Mouse (Mus musculus) CD4-positive, CD25-positive, alpha-beta regulatory T cell, adult 4 months (primary cell): ENCODE measurements around the gene Tmem156. TPM values are rescaled to one million over a fixed set of nuclear protein-coding genes. Genes with fewer than 3 reads are reported as not detected.
"Not testable (repeated sequence)": the region's sequence is repeated elsewhere in the genome, so short reads cannot be mapped to it uniquely, and the experiment has no call there.

Experiments used
- ATAC-seq: one replicate; pipeline ENCODE4 v1.8.0; 2017
- polyA plus RNA-seq, 2 experiments: library from polyadenylated mRNA; unstranded; fragments of 100-300 nt; shearing (Covaris generic); gene quantifications; one replicate each; pipeline ENCODE4 v1.2.1; 2017

Tmem156 gene
- 10 to 100 TPM; 21.5 to 26.1 TPM for polyA plus RNA-seq

DNA sequence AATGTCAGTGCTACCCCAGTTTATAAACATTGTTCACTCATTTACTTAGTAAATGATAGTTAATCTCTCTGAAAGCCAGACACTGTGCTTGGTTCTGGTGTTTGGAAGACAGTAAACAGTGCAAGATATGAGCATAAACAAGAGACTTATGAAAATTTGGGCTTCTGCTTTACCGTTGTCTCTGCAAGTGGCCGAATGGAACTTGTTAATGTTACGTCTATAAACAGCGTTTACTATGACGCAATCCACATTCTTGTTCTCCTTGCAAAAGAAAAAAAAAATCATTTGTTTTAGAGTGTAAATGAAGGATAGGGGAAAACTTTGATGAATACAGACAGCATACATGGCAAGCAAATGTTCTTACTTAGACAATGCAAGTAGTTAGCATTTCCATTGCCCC, at the start of gene Tmem156:
Gene Tmem156, minus strand, starts transcription at position 212 of the 400 bp plus-strand sequence.
- no peak for ATAC-seq

DNA sequence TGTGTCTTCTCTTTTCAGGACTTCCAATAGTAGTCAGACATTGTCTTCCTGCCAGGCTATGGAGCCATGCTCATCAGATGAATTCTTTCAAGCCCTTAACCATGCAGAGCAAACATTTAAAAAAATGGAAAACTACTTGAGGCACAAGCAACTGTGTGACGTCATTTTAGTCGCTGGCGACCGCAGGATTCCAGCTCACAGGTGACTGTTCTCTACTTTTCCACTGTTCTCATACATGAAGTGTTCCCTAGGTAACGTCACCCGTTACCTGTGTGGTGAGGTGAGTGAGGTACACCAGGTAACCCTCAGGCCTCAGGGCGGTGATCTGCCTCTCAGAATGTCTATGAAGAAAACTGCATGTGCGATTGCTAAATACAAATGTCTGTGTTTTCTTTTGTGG, 49.3 kb upstream of the Tmem156 start:
- ATAC-seq: no peak

DNA sequence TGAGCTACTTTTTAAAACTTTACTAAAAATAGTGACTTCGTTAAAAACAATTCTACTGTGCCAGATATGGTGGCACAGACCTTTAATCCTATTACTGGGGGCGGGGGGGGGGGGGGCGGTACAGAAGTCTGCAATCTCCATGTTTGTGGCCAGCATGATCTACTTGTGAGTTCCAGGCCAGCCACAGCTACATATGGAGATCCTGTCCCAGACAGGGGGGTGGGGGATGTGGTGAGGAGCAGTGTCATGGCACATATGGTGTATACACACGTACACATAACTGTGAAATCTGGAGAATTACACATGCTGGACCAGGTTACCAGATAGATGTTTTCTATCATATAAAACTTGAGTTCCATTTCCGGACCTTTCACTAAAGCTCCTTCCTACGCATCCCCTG, 45.1 kb upstream of the Tmem156 start:
- ATAC-seq: no peak

DNA sequence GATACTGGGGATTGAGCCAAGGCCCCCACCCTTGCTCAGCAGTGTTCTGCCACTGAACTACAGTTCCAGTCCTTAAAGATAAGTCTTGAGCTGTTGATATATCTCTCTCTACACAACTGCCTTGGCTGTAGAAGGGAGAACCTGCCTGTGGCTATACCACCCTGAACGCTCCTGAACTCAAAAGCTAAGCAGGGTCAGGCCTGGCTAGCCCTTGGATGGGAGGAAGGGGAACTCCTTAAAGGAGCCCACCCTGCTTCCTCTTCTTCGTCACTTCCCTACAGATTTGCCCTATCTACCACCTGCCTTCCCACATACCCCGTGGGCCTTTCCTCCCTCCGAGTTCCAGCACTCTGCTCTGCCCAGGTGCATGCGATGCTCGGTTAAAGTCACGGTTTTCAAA, 44.2 kb upstream of the Tmem156 start:
- no peak for ATAC-seq

DNA sequence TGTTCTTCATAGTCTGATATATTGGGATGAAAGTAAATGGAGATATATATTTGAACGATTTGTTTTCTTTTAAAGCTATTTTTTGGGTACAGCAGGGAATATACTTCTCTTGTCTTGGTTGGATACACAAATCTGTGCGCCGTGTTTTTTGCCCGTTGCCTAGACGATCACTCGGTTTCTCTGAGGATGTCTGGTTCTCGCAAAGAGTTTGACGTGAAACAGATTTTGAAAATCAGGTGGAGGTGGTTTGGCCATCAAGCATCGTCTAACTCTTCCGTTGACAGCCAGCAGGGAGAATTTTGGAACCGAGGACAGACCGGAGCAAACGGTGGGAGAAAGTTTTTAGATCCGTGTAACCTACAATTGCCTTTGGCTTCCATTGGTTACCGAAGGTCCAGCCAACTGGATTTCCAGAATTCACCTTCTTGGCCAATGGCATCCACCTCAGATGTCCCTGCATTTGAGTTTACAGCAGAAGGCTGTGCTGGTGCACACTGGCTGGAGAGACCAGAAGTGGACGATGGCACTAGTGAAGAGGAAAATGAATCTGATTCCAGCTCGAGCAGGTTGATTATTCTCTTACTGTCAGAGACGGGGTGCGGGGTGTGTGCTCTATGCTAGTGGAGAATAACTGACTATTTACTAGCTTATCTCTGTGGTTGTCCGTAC, 39.4 kb upstream of the Tmem156 start:
- ATAC-seq: no peak

DNA sequence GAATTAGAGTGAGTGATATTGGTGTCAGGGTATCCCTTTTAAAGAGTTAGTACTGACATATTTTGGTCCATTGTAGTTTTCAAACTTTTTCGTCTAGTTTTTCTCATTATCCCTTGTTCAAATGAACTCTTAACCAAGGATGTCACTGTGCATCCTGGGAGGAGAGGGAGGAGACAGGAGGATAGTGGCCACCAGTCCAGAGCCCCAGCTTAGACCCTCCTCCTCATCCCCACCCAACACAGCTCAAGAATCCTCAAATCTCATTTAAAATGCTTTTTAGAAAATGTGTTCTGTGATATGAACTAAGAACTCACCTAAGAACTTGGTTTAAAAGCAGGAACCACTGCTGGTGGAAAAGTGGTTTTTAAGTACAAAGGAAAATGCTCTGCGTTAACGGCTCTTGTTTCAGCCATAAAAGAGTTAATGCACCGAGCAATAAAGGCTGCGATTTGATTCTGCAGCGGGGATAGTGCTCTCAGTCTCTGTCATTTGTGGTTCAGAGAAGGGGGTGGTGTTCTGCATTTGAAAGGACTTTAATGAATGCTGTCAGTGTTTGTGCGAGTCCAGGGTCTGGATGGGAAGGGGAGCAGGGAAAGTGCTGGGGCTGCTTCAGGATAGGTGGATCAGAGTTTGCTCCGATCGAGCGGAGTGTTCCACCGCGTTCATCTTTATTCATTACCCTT, 38.7 kb upstream of the Tmem156 start:
- ATAC-seq: no peak

DNA sequence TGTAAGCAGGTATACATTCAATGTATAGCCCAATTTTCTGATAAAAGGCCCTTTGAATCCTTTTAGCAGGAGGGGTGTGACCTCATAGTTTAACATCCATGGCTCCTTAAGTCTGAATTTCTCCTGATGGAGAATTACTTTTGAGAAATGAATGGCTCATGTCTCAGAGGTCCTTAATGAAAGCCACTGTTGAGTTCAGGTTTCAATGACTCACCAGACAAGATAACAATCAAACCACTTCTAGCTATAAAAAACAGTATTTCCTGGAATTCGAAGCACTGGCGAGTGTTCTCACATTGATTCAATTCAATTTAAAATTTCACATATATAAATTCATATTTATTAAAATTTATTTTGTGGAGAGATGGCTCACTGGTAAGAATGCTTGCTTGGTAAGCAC, 36.5 kb upstream of the Tmem156 start:
- ATAC-seq: no peak

DNA sequence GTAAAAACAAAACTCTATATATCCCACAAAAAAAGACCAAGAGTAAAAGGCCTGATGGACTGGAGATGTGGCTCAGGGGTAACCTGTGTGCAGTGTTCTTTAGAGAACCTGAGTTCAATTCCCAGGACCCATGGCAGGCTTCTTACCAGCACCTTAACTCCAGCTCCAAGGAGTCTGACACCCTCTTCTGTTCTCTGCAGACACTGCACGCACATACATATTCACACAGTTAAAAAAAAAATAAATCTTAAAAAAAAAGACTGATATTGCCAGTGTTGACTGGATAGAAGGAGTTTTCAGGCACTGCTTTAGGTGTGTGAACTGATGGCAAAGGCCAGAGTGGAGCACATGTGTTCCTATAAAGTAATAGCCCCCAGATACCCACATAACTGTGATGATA, 34.2 kb upstream of the Tmem156 start:
- ATAC-seq: no peak

DNA sequence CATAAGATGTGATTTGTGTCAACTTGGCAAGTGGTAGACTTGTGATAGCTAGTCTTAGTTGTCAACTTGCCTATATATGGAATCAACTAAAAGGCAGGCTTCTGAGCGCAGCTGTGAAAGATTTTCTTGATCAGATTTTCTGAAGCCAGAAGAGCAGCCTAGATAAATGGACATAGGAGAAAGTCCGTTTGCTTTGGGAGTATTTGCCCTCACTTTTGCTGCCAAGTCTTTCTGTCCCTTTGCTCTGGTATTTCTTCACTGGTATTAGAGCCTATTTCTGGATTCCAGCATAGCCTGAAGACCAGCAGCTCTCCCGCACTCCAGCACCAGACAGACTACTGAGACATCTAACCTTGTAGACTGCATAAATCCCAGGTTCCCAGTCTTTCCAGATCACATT, 30.7 kb upstream of the Tmem156 start:
- ATAC-seq: no peak

DNA sequence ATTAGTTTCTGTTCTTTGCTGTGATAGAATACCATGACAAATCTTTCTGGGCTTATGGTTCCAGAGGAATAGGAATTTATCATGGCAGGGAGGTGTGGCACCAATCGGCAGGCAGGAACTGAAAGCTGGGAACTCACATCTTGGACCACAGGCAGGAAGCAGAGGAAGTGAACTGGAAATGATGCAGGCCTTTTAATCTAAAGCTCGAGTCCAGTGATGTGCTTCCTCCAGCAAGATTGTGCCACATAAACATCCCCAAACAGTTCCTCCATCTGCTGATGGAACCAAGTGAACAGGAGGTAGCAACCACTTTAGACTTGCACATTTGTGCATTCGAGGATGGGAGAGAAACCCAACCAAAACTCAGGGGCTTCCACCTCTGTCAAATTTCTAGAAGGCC, 28.0 kb upstream of the Tmem156 start:
- peak; percentile 53 for ATAC-seq

DNA sequence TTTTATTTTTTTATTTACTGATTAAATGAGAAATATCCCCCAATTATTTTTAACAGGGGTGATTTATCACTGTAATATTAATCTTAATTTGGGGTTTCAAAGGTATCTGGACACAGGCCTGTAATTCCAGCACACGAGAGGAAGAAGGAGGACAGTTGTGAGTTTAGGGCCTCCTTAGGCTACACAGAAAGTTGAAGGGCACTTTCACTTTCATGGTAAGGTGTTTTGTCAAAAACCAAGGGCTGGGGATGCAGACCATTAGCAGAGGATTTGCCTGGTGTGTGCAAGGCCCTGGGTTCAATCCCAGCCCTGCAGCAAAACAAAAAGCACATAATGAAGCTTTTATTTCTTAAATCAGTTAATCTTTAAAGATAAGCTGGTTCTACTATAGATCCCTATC, 27.6 kb upstream of the Tmem156 start:
- peak; percentile 64 for ATAC-seq

DNA sequence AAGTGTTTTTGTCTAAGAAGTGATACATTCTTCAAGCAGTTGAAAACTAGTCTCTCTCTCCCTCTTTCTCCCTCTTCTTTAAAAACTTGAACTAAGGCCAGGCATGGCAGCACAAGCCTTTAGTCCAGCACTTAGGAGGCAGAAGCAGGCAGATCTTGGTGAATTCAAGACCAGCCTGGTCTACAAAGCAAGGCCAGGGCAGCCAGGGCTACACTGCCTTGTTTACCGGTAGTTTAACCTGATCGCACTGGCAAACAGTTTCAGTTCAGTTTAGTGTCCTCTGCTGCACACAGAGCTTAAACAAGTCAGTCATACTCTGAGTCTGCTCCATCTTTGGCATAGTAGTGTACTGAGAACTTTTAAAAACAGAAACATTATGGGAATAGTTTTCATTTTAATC, 24.9 kb upstream of the Tmem156 start:
- no peak for ATAC-seq

DNA sequence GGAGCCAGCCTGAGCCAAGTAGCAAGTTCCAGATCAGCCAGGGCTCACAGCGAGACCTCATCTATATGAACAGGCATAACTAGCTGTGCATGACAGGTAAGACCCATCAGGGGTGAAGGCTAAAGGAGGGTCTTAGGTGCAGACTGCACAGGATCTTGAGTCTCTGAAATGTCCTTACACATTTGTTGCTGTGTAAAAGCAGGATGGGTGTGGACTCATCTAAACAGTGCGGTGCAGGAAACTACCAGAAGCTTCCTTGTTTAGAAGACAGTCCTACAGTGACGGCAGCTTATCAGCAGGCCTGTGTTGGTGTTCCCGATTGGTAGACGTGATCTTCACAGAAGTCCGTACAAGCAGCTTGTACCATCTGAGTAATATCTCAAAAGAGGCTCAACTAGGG, 21.4 kb upstream of the Tmem156 start:
- peak; percentile 91 for ATAC-seq

DNA sequence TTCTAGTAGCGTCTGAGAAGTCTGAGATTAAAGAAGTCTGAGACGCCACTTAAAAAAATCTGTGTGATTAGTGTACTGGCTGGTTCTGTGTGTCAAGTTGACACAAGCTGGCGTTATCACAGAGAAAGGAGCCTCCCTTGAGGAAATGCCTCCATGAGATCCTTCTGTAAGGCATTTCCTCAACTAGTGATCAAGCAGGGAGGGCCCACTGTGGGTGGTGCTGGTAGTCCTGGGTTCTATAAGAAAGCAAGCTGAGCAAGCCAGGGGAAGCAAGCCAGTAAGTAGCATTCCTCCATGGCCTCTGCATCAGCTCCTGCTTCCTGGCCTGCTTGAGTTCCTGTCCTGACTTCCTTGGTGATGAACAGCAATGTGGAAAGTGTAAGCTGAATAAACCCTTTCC, 20.3 kb upstream of the Tmem156 start:
- not testable (repeated sequence) for ATAC-seq

DNA sequence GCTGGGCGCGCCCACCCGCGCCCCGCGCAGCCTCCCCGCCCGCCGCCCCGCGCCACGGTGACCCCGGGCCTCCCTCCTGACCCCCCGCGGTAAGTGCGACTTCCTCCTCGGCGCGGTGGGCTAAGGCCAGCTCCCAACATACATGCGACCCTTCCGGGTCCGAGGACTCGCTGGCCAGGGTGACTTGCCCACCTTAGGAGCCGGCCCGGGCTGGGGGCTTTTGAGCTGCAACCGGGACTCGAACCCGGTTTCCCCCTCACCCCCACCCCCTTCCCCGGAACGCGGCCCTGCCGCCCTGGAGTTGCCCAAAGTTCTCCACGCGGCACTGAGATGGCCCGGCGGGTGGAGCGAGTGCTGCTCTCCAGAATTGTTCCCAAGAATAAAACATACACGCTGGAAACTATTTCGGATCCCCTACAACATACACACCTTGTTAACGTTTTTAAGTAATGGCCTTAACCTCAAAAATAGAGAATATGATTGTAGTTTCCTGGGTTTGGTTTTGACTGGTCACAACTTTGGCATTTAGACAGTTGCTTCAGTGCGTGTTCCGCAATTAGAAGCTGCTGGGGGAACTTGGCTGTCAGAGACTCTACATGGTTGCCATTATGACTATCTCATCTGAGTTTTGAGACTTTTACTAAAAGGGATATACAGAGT, 16.0 kb upstream of the Tmem156 start:
- ATAC-seq: peak; percentile 34

DNA sequence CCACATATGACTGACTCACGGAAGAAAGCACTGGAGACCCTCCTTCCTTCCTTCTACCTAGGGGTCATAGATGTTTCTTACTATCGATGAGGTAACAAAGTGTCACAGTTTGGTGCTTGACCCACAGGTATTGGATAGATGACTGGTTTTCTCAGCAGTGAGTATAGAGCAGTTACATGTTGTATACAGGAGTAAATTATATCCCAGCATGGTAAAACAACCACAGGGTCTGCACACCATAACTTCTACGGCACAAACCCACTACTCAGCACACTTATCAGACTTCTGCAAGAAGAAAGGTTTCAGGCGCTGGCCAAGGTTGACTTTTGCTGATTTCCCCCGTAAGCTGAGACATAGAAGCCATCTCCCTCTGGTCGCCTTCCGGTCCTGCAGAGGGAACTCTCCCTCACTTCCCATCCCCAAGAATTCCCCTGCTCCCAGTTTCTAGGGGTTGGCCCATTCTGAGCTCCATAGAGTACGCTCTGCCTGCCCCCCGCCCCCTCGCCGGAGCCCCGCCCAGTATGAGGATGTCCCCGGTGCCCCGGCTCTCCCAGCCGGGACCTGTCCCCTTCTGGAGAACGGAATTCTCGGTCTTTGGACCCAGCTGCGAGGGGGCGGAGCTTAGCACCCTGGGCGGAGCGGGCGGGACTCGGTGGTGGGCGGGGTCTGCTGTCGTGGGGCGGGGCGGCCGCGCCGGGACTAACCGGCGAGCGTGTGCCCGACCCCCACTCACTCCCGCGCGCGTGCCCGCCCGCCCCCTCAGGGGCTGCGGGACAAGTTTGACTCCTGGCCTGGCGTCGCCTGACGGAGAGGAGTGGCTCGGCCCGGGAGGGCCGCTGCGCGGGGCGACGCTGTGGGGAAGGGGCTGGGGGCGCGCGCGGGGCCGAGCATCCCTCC, 15.2 kb upstream of the Tmem156 start, which contains the start of gene Klhl5:
Gene Klhl5, plus strand, starts transcription at position 664 of the 897 bp plus-strand sequence.
- ATAC-seq: peak; percentile 63

DNA sequence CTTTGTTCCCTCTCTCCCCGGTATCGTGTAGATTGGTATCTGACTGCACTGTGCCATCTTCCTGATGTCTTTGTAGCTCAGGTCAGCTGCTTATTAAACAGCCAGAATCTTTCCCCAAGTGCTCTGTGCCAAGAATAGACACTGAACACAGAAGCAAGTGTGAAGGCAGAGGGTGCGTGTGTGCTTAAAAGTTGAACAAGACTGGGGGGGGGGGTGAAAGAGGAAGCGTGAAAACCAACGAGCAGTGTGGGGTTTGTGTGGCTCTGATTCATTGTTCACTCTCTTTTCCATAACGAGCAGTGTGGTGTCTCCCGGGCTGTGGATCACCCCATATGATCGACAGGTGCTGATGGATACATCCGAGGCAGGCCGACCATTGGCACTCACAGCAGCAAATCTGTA, 10.7 kb upstream of the Tmem156 start:
- ATAC-seq: peak; percentile 57

DNA sequence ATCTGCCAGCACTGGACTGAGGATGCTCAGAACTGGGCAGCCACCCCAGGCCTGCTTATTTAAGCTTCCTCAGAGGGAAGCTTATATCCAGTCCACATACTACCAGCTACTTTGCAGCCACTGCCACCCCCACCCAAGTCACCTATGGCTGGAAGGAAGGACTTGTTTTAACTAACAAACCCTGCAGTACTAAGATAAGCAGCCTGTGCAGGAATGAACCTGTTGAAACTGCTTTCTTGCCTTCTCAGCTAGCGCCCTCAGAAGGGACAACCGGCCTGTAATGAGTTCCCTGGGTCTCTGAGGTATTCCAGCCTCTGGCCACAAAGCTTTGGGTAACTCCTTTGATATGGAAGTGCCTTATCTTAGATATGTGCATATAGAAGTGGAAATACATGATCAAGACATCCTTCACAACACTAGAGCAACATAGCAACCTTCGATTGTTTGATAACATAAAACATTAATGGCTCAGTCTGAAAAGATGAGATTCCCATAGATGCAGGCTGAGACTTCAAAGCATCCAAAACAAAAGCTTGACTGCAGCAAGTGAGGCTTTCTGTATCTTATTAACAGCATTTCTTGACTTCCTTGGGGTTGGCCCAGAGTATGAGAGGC, 10.2 kb upstream of the Tmem156 start:
- peak; percentile 47 for ATAC-seq

DNA sequence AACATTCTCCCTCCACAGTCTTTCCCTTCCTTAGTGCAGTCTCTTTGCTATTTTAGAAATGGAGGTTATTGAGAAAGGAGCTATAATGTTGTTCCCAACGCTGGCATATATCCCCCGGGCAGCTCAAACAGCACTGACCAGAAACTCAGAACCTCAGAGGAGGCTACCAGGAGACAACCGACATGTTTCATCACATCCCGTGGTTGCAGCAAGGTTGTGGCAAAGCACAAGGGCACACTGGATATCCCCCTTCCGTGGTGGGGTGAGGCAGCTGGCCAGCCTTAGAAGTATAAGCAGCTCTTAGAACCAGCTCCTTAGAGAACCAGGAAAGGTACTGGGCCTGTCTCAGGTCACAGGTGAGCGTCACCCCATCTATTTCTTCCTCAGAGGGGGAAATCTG, 9.7 kb upstream of the Tmem156 start:
- ATAC-seq: no peak

DNA sequence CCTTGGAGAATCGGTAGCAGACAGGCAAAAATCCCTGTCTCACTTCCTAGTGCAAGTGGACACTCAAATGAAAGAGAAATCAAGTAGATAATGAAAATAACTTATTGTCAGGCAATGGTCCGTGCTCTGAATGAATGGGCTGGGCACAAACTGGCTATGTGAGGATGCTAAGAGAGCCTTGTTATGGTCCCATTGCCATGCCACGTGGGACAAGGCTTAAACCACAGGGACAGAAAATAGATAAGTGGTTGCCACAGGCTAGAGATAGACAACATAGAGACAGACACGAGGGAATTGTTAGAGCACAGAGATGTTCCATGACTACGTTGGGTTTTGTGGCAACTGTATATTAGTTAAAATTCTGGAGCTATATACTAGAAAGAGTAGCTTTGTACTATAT, 9.3 kb upstream of the Tmem156 start:
- ATAC-seq: no peak

DNA sequence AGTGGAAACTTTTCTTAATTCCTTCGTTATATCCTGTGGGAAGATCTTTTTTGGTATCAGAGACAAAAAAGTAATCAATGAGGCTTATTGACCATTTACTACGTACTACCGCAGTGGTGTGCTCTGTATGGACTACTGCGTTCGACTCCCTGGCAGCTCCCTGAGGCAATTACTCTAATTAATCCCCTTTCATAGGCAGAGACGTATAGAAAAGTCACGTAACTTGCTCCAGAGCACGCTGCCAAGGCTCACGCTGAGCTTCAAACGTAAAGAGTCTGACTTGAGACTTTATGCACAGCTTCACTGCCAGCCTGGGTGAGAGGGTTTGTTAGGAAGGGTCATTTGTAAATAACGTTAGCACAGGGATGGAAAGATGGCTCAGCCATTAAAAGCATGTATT, 8.1 kb upstream of the Tmem156 start:
- ATAC-seq: no peak

DNA sequence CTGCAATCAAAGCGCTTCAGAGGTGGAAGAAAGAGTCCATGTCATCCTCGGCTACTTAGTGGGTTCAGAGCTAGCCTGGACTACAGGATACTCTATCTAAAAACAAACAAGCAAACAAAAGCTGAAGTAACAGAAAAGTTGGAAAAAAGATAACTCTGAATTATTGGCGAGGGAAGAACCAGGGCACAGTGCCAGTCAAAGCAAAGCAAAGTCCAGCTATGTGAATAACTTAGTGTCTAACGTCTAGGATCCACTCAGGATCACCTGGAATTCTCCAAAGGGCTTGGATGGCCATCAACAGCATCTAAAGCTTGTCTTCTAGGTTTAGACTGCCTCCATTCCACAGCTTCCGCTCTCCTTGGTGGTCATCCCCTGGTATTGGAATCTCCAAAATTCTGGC, 5.5 kb upstream of the Tmem156 start:
- ATAC-seq: no peak
